Mouse (Mus musculus) CH12.LX (cell line): Measurements from ENCODE around the gene H2-M10.2. TPM values are rescaled to one million over a fixed set of nuclear protein-coding genes. Genes with fewer than 3 reads are reported as not detected.

ENCODE experiments used
- DNase-seq: peaks from one replicate; pipeline ENCODE4 v3.0.0-alpha.2; 2013; ENCODE audit errors: extremely low read depth
- H3K27ac ChIP-seq: 2 replicates; pipeline ENCODE4 v1.5.1; 2012; ENCODE audit warnings: low read depth, mild to moderate bottlenecking, control low read depth, moderate library complexity; ENCODE audit not compliant: insufficient read depth
- H3K27me3 ChIP-seq: replicated peaks from 2 replicates; pipeline ENCODE3; 2012; ENCODE audit warnings: inconsistent platforms
- H3K36me3 ChIP-seq, 2 experiments: replicated peaks in 1 of 2; 2 replicates each; pipeline versions ENCODE3 to v1.6.1; 2012; ENCODE audit warnings: inconsistent platforms in 1 of 2, low read length in 1 of 2, mild to moderate bottlenecking in 1 of 2, mixed read lengths in 1 of 2, moderate library complexity in 1 of 2; ENCODE audit not compliant: control insufficient read depth in 1 of 2, insufficient read depth in 1 of 2
- H3K4me1 ChIP-seq, 2 experiments: 2 replicates each; pipeline ENCODE4 v1.6.1; 2012; ENCODE audit warnings: inconsistent platforms in 1 of 2, moderate library complexity in 1 of 2; ENCODE audit not compliant: insufficient read depth in 2 of 2, control insufficient read depth in 1 of 2
- H3K4me2 ChIP-seq: 2 replicates; pipeline ENCODE4 v1.6.1; 2012; ENCODE audit warnings: low read depth, mild to moderate bottlenecking, control low read depth; ENCODE audit not compliant: poor library complexity, insufficient read depth, severe bottlenecking
- H3K4me3 ChIP-seq, 3 experiments: fragments of 150-350 bp in 1 of 3; sonication (generic) in 1 of 3; replicated peaks in 1 of 3; 2 replicates each; pipeline versions ENCODE3 to v1.5.1; 2011 to 2012; ENCODE audit warnings: low read depth in 2 of 3, low read length in 2 of 3, mild to moderate bottlenecking in 2 of 3, moderate library complexity in 2 of 3, control low read depth in 1 of 3, improper control_type of control experiment in 1 of 3, inconsistent platforms in 1 of 3, mixed read lengths in 1 of 3; ENCODE audit not compliant: poor library complexity in 1 of 3
- H3K79me2 ChIP-seq: replicated peaks from 2 replicates; pipeline ENCODE4 v1.6.1; 2012; ENCODE audit warnings: mild to moderate bottlenecking, moderate library complexity; ENCODE audit not compliant: control insufficient read depth, poor library complexity, insufficient read depth, severe bottlenecking; ENCODE audit errors: extremely low read depth
- H3K9ac ChIP-seq: 2 replicates; pipeline ENCODE4 v1.6.1; 2012; ENCODE audit warnings: low read depth, mild to moderate bottlenecking, control low read depth, moderate library complexity; ENCODE audit not compliant: insufficient read depth
- H3K9me3 ChIP-seq: replicated peaks from 2 replicates; pipeline ENCODE3; 2012; ENCODE audit warnings: low read length, inconsistent platforms, mixed read lengths
- CHD1 ChIP-seq: IDR thresholded peaks from 2 replicates; pipeline ENCODE4 v1.6.1; 2012; ENCODE audit warnings: low read depth, low read length, improper control_type of control experiment, inconsistent platforms
- CHD2 ChIP-seq: IDR thresholded peaks from 2 replicates; pipeline ENCODE4 v1.6.1; 2011; ENCODE audit warnings: low read length, improper control_type of control experiment
- CTCF ChIP-seq, 2 experiments: IDR thresholded peaks in 1 of 2; conservative IDR thresholded peaks in 1 of 2; 2 replicates each; pipeline ENCODE4 v1.5.1; 2011 to 2012; ENCODE audit warnings: low read depth in 2 of 2, low read length in 2 of 2, improper control_type of control experiment in 1 of 2, inconsistent platforms in 1 of 2, mild to moderate bottlenecking in 1 of 2, moderate library complexity in 1 of 2
- ELF1 ChIP-seq: IDR thresholded peaks from 2 replicates; pipeline ENCODE4 v1.6.1; 2014; ENCODE audit warnings: low read depth, mild to moderate bottlenecking, inconsistent platforms, low read length, improper control_type of control experiment
- EP300 ChIP-seq: IDR thresholded peaks from 2 replicates; pipeline ENCODE4 v1.6.1; 2011; ENCODE audit warnings: low read length, improper control_type of control experiment
- GABPA ChIP-seq: IDR thresholded peaks from 2 replicates; pipeline ENCODE4 v1.6.1; 2012; ENCODE audit warnings: low read depth, low read length, improper control_type of control experiment, inconsistent platforms; ENCODE audit not compliant: insufficient replicate concordance
- HCFC1 ChIP-seq: IDR thresholded peaks from 2 replicates; pipeline ENCODE4 v1.6.1; 2012; ENCODE audit warnings: low read depth, mild to moderate bottlenecking, inconsistent platforms, low read length, improper control_type of control experiment
- IRF4 ChIP-seq: IDR thresholded peaks from 2 replicates; pipeline ENCODE4 v1.6.1; 2014; ENCODE audit warnings: low read depth, mild to moderate bottlenecking, inconsistent platforms, low read length, improper control_type of control experiment
- JUN ChIP-seq: IDR thresholded peaks from 2 replicates; pipeline ENCODE4 v1.6.1; 2011; ENCODE audit warnings: low read depth, mild to moderate bottlenecking, low read length, improper control_type of control experiment, moderate library complexity; ENCODE audit not compliant: insufficient read depth
- KAT2A ChIP-seq: IDR thresholded peaks from 2 replicates; pipeline ENCODE4 v1.6.1; 2012; ENCODE audit warnings: low read length, improper control_type of control experiment, inconsistent platforms; ENCODE audit not compliant: insufficient replicate concordance
- MAFK ChIP-seq: IDR thresholded peaks from 2 replicates; pipeline ENCODE4 v1.6.1; 2011; ENCODE audit warnings: low read length, improper control_type of control experiment; ENCODE audit not compliant: insufficient replicate concordance
- MAX ChIP-seq: IDR thresholded peaks from 2 replicates; pipeline ENCODE4 v1.6.1; 2011; ENCODE audit warnings: low read length, improper control_type of control experiment
- MAZ ChIP-seq: IDR thresholded peaks from 2 replicates; pipeline ENCODE4 v1.6.1; 2012; ENCODE audit warnings: low read depth, mild to moderate bottlenecking, inconsistent platforms, low read length, improper control_type of control experiment, moderate library complexity
- MXI1 ChIP-seq: IDR thresholded peaks from 2 replicates; pipeline ENCODE4 v1.6.1; 2011; ENCODE audit warnings: mild to moderate bottlenecking, low read depth, low read length, improper control_type of control experiment
- MYC ChIP-seq: IDR thresholded peaks from 2 replicates; pipeline ENCODE4 v1.6.1; 2011; ENCODE audit warnings: low read depth, mild to moderate bottlenecking, improper control_type of control experiment, low read length
- NELFE ChIP-seq: IDR thresholded peaks from 2 replicates; pipeline ENCODE4 v1.6.1; 2011; ENCODE audit warnings: low read depth, low read length, improper control_type of control experiment
- NRF1 ChIP-seq: IDR thresholded peaks from 2 replicates; pipeline ENCODE4 v1.6.1; 2014; ENCODE audit warnings: low read depth, mild to moderate bottlenecking, inconsistent platforms, low read length, improper control_type of control experiment, moderate library complexity
- POLR2A ChIP-seq: IDR thresholded peaks from 2 replicates; pipeline ENCODE4 v1.6.1; 2011; ENCODE audit warnings: low read depth, mild to moderate bottlenecking, improper control_type of control experiment, low read length
- POLR2AphosphoS2 ChIP-seq: IDR thresholded peaks from 2 replicates; pipeline ENCODE4 v1.6.1; 2011; ENCODE audit warnings: low read depth, low read length, improper control_type of control experiment
- RCOR1 ChIP-seq: conservative IDR thresholded peaks from 2 replicates; pipeline ENCODE4 v1.6.1; 2012; ENCODE audit warnings: low read depth, mild to moderate bottlenecking, inconsistent platforms, low read length, improper control_type of control experiment
- SIN3A ChIP-seq: IDR thresholded peaks from 2 replicates; pipeline ENCODE4 v1.6.1; 2012; ENCODE audit warnings: low read length, improper control_type of control experiment, inconsistent platforms
- SMC3 ChIP-seq: IDR thresholded peaks from 2 replicates; pipeline ENCODE4 v1.6.1; 2011; ENCODE audit warnings: low read depth, low read length, improper control_type of control experiment
- TCF12 ChIP-seq: IDR thresholded peaks from 2 replicates; pipeline ENCODE4 v1.6.1; 2014; ENCODE audit warnings: low read depth, mild to moderate bottlenecking, inconsistent platforms, low read length, improper control_type of control experiment
- UBTF ChIP-seq: IDR thresholded peaks from 2 replicates; pipeline ENCODE4 v1.6.1; 2012; ENCODE audit warnings: low read depth, mild to moderate bottlenecking, inconsistent platforms, low read length, improper control_type of control experiment, moderate library complexity
- USF1 ChIP-seq: IDR thresholded peaks from 2 replicates; pipeline ENCODE4 v1.6.1; 2014; ENCODE audit warnings: low read depth, mild to moderate bottlenecking, inconsistent platforms, low read length, improper control_type of control experiment
- USF2 ChIP-seq: conservative IDR thresholded peaks from 2 replicates; pipeline ENCODE4 v1.6.1; 2011; ENCODE audit warnings: low read depth, low read length, improper control_type of control experiment
- ZC3H11A ChIP-seq: IDR thresholded peaks from 2 replicates; pipeline ENCODE4 v1.6.1; 2012; ENCODE audit warnings: low read depth, mild to moderate bottlenecking, inconsistent platforms, low read length, improper control_type of control experiment
- ZKSCAN1 ChIP-seq: IDR thresholded peaks from 2 replicates; pipeline ENCODE4 v1.6.1; 2012; ENCODE audit warnings: low read depth, inconsistent platforms, low read length, improper control_type of control experiment, borderline replicate concordance
- ZMIZ1 ChIP-seq: IDR thresholded peaks from 2 replicates; pipeline ENCODE4 v1.6.1; 2012; ENCODE audit warnings: low read depth, mild to moderate bottlenecking, inconsistent platforms, low read length, improper control_type of control experiment
- ZNF384 ChIP-seq: IDR thresholded peaks from 2 replicates; pipeline ENCODE4 v1.6.1; 2012; ENCODE audit warnings: low read depth, low read length, improper control_type of control experiment, inconsistent platforms
- dilution Hi-C: fragments of 300-500 bp; cut with MboI; formaldehyde crosslinking; loops from 2 replicates; pipeline ENCODE4 v1.14.3; 2020; ENCODE audit warnings: low sequenced_read_pairs; ENCODE audit not compliant: extremely low pct_unique_long_range_greater_than_20kb, extremely low pct_ligation_motif_present
- in situ Hi-C: fragments of 300-500 bp; cut with MboI; formaldehyde crosslinking; loops from 3 replicates; pipeline ENCODE4 v1.14.3; 2019; ENCODE audit warnings: low sequenced_read_pairs, low pct_ligation_motif_present, low pct_unique_long_range_greater_than_20kb, mixed read lengths
- polyA plus RNA-seq: library from polyadenylated mRNA; unstranded; fragments of >175 nt; gene quantifications from 2 replicates; pipeline ENCODE4 v1.2.1, GENCODE M21; 2012; ENCODE audit warnings: low read depth; ENCODE audit not compliant: insufficient read length
- total RNA-seq, 2 experiments: library from RNA; depleted of rRNA; stranded (reverse); fragments of 300-350 nt in 1 of 2; fragments of >200 nt in 1 of 2; gene quantifications; 2 replicates each; pipeline ENCODE4 v1.2.3; 2012 to 2014

The H2-M10.2 gene
- total and polyA plus RNA-seq, 3 experiments, result 6.0 TPM; not detected in 2

DNA sequence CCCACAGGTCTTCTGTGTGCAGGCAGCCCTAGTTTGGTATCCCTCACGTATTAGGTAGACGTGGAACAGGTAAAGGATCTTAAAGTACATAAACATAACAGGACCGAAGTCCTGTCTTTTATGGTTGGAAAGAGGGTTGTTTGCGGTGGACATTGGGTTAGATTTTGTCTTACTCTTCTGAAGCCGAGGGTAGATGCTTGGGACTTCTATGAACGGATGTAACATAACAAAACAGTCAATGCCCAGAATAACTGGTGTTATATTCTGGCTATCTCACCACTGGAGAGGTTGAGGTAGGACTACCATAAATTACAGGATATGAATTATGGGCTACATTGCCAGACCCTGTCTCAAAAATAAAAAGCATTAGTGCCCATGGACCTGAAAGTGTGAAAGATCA lies 28.3 kb downstream of the H2-M10.2 start, which contains the start of gene Rpp21:
Rpp21 (minus strand) TSS at position 101 of the 400 bp plus-strand sequence.
- Histone ChIP-seq H3K36me3 (peaks cover 35 to 68% of the 10 kb centered on the region in 2 experiments), H3K4me2 (peak within 1 kb of the TSS; percentile 83), H3K27me3 (no peaks in the 10 kb centered on the region), H3K27ac (0 out of 2 replicates have a peak within 1 kb of the TSS, but pooled peaks have one; percentile 10), H3K79me2 (no peaks in the 10 kb centered on the region; the same call in 1 of the 2 replicates), H3K4me3 (peak within 1 kb of the TSS; percentile 49 to 86 (median 73)), H3K9me3 (no peaks in the 10 kb centered on the region), H3K9ac (peak within 1 kb of the TSS; percentile 65), H3K4me1 (peaks cover 6 to 30% of the 10 kb centered on the region in 2 experiments)
- TF ChIP-seq JUN (no peak), ZMIZ1 (no peak), HCFC1 (no peak), POLR2AphosphoS2 (0 out of 2 replicates have a peak, but pooled peaks have one; percentile 14)
- DNase-seq, result no peak
- in situ Hi-C loops (no loop called here), dilution Hi-C loops (no loop called here)

DNA sequence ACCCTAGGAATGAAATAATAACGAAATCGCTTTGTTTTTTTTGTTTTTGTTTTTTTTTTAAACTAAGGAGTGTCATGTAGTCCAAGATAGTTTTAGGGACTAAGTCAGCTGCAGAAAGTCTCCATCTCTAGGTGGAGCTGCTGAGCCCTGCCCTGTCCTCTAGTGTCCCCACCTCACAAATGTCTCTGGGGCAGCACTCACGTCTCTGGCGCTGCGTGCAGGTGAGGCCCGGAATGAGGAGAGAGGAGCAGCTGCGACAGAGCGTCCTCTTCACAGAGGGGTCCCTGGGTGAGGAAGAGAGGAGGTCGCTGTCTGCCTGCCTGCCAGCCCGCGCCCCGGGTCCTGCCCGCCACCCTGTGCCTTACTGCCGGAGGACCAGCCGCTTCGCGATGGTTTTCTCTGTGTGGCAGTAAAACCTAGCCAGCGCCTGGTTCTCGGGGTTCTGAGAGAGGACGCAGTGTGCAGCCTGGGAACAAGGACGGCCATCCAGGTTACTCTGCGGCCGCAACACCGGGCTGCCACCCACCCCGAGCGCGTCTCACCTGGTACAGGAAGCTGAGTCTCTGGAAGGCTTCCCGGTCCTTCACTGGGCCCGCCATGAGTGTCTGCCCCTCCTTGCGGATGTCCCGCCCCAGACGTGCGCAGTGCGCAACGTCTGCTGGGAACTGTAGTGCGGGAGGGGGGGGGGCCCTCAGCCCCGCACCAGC lies 28.9 kb downstream of the H2-M10.2 start:
- in situ Hi-C loops, result no loop called here
- peak overlapping the region; percentile 65 for H3K9ac ChIP-seq
- dilution Hi-C loops, result no loop called here
- H3K9me3 ChIP-seq, result no peaks in the 10 kb centered on the region
- H3K4me1 ChIP-seq, result peaks cover 6 to 28% of the 10 kb centered on the region in 2 experiments
- no peaks in the 10 kb centered on the region for H3K27me3 ChIP-seq
- peak overlapping the region; percentile 83 for H3K4me2 ChIP-seq
- H3K27ac ChIP-seq, result 0 out of 2 replicates have a peak overlapping the region, but pooled peaks have one; percentile 10
- no peaks in the 10 kb centered on the region; the same call in 1 of the 2 replicates for H3K79me2 ChIP-seq
- peak; percentile 64 for DNase-seq
- H3K4me3 ChIP-seq, result peak overlapping the region; percentile 49 to 86 (median 73)
- peaks cover 31 to 62% of the 10 kb centered on the region in 2 experiments for H3K36me3 ChIP-seq
- TF ChIP-seq KAT2A (peak; percentile 75; the same call in 1 of the 2 replicates), EP300 (no peak), MAFK (no peak), MYC (no peak), POLR2A (peak; percentile 86), NRF1 (peak; percentile 76), IRF4 (peak; percentile 34; the same call in 1 of the 2 replicates), NELFE (peak; percentile 38; the same call in 1 of the 2 replicates), HCFC1 (peak; percentile 90), USF1 (no peak), ZNF384 (peak; percentile 57), JUN (no peak), UBTF (peak; percentile 32; the same call in 1 of the 2 replicates), MXI1 (no peak; the same call in 1 of the 2 replicates), ELF1 (peak; percentile 66; the same call in 1 of the 2 replicates), CTCF (conservative IDR thresholded peaks at IDR 0.05 in 1 of 2, IDR thresholded peaks at IDR 0.05 in 1 of 2; ENCODE audit: low read depth in 2 of 2, low read length in 2 of 2) (peak in 1 of 2 experiments; percentile 62; a peak in 3 of 4 replicates), USF2 (no peak), POLR2AphosphoS2 (peak; percentile 87), GABPA (no peak; the same call in 1 of the 2 replicates), CHD1 (no peak), RCOR1 (no peak), MAZ (peak; percentile 37; the same call in 1 of the 2 replicates), ZC3H11A (no peak), CHD2 (no peak), SMC3 (peak; percentile 13), TCF12 (peak; percentile 80), SIN3A (no peak), MAX (no peak), ZKSCAN1 (no peak)
